Mouse (Mus musculus) heart, embryonic 14.5 days (tissue): ENCODE data around the gene Hfe2. TPM values are rescaled to one million over a fixed set of nuclear protein-coding genes. Genes with fewer than 3 reads are reported as not detected.
A peak's percentile ranks its signal among the peaks of the same experiment; 100 is the strongest.
"Not testable (repeated sequence)": the region's sequence is repeated elsewhere in the genome, so short reads cannot be mapped to it uniquely, and the experiment has no call there.

ENCODE experiments used
- ATAC-seq: fragments of 200-750 bp; cut with Nextera tagmentation; 2 replicates; pipeline ENCODE4 v1.8.0; 2017; ENCODE audit warnings: low read depth, moderate TSS enrichment; ENCODE audit not compliant: insufficient number of reproducible peaks, insufficient read depth, low FRiP score
- H3K27ac ChIP-seq, 2 experiments: fragments of 200-500 bp in 1 of 2; fragments of 300-500 bp in 1 of 2; sonication (generic) in 1 of 2; replicated peaks in 1 of 2; 2 replicates each; pipeline ENCODE4 v1.5.1; 2012 to 2014; ENCODE audit warnings: low read depth in 2 of 2, low read length in 2 of 2, control low read depth in 1 of 2, mild to moderate bottlenecking in 1 of 2, mixed read lengths in 1 of 2; ENCODE audit not compliant: control insufficient read depth in 1 of 2, insufficient read depth in 1 of 2
- H3K27me3 ChIP-seq: fragments of 300-500 bp; sonication (generic); 2 replicates; pipeline ENCODE4 v1.6.1; 2014; ENCODE audit warnings: mild to moderate bottlenecking, low read length, control low read depth; ENCODE audit not compliant: control insufficient read depth, insufficient read depth
- H3K36me3 ChIP-seq: fragments of 300-500 bp; sonication (generic); 2 replicates; pipeline ENCODE4 v1.6.1; 2014; ENCODE audit warnings: mild to moderate bottlenecking, control low read depth, low read length, mixed read lengths; ENCODE audit not compliant: control insufficient read depth, insufficient read depth
- H3K4me1 ChIP-seq, 2 experiments: fragments of 200-500 bp in 1 of 2; fragments of 300-500 bp in 1 of 2; sonication (generic) in 1 of 2; 2 replicates each; pipeline ENCODE4 v1.6.1; 2012 to 2014; ENCODE audit warnings: low read length in 2 of 2, control low read depth in 1 of 2, mixed read lengths in 1 of 2; ENCODE audit not compliant: control insufficient read depth in 2 of 2, insufficient read depth in 2 of 2
- H3K4me2 ChIP-seq: fragments of 300-500 bp; sonication (generic); 2 replicates; pipeline ENCODE4 v1.6.1; 2014; ENCODE audit warnings: mild to moderate bottlenecking, low read length
- H3K4me3 ChIP-seq, 2 experiments: fragments of 200-500 bp in 1 of 2; fragments of 300-500 bp in 1 of 2; sonication (generic) in 1 of 2; 2 replicates each; pipeline ENCODE4 v1.5.1; 2012 to 2014; ENCODE audit warnings: low read length in 2 of 2, mild to moderate bottlenecking in 2 of 2, control low read depth in 1 of 2, low read depth in 1 of 2, moderate library complexity in 1 of 2; ENCODE audit not compliant: control insufficient read depth in 1 of 2, insufficient read depth in 1 of 2
- H3K9ac ChIP-seq: fragments of 300-500 bp; sonication (generic); 2 replicates; pipeline ENCODE4 v1.6.1; 2014; ENCODE audit warnings: mild to moderate bottlenecking, low read length
- H3K9me3 ChIP-seq: fragments of 300-500 bp; sonication (generic); 2 replicates; pipeline ENCODE4 v1.6.1; 2016; ENCODE audit warnings: low read length, control low read depth; ENCODE audit not compliant: control insufficient read depth
- WGBS: fragments of 180-500 bp; shearing (Covaris S2); extraction: QIAGEN DNeasy Blood & Tissue Kit; methylation state at CpG from one replicate; pipeline ENCODE4 v1.1.7; 2014; 5-methylcytosine and 5-hydroxymethylcytosine counted together
- polyA plus RNA-seq: library from polyadenylated mRNA; unstranded; fragments of >200 nt; fragmentation: Nextera tagmentation; extraction: Ambion mirVana; gene quantifications from 2 replicates; pipeline ENCODE4 v1.2.1, GENCODE M21; 2014

The Hfe2 gene
- polyA plus RNA-seq, 1 experiment from 2014 or later: 11.7 TPM

- Histone ChIP-seq H3K4me3 (peak overlapping the region in 1 of 2 experiments; percentile 33; a peak in 2 of 4 replicates), H3K27ac (peak overlapping the region; percentile 78 to 92), H3K4me1 (peaks cover 4 to 18% of the 10 kb centered on the region in 2 experiments)
- H3K4me2 ChIP-seq, H3K9me3 ChIP-seq, H3K27me3 ChIP-seq, H3K9ac ChIP-seq, H3K36me3 ChIP-seq: not testable (repeated sequence)
- ATAC-seq: peak; percentile 56
- 0% methylated on average over 8 of the region's 31 CpGs for WGBS
Observed at GRCm38 (mm10) chr3:96488907-96489629, 35.9 kb upstream of the Hfe2 start.

- H3K9ac ChIP-seq, H3K4me2 ChIP-seq, H3K27me3 ChIP-seq, H3K36me3 ChIP-seq, H3K9me3 ChIP-seq, H3K4me3 ChIP-seq, ATAC-seq: not testable (repeated sequence)
- Histone ChIP-seq H3K4me1 (peaks cover 4 to 18% of the 10 kb centered on the region in 2 experiments), H3K27ac (peak overlapping the region; percentile 68 to 75; a peak in 3 of 4 replicates)
- WGBS: 30% methylated on average over 3 of the region's 8 CpGs
Observed at GRCm38 (mm10) chr3:96489636-96490035, 35.3 kb upstream of the Hfe2 start.

GRCm38 (mm10) chr3:96494456-96494855, 30.5 kb upstream of the Hfe2 start:
- WGBS: 96% methylated on average over 5 of the region's 11 CpGs
- H3K4me1 ChIP-seq, H3K27ac ChIP-seq: not testable (repeated sequence)

GRCm38 (mm10) chr3:96494912-96495311, 30.1 kb upstream of the Hfe2 start:
- no peak for ATAC-seq
- no peak overlapping the region for H3K27ac ChIP-seq
- H3K4me3 ChIP-seq: no peak overlapping the region
- H3K4me1 ChIP-seq: 0 out of 4 replicates have a peak, but pooled peaks cover 0 to 2% of the 10 kb centered on the region in 2 experiments
- no peak overlapping the region for H3K4me2 ChIP-seq
- 93% methylated on average over 3 of the region's 3 CpGs for WGBS
- no peaks in the 10 kb centered on the region for H3K9me3 ChIP-seq
- no peaks in the 10 kb centered on the region for H3K27me3 ChIP-seq
- H3K36me3 ChIP-seq: no peaks in the 10 kb centered on the region
- no peak overlapping the region for H3K9ac ChIP-seq

More at GRCm38 (mm10) chr3:96494456-96494855, 30.5 kb upstream of the Hfe2 start:
- not testable (repeated sequence) for H3K9ac ChIP-seq, H3K36me3 ChIP-seq, ATAC-seq, H3K4me3 ChIP-seq, H3K27me3 ChIP-seq, H3K9me3 ChIP-seq, H3K4me2 ChIP-seq

- Histone ChIP-seq H3K4me1 (0 out of 4 replicates have a peak, but pooled peaks cover 0 to 2% of the 10 kb centered on the region in 2 experiments), H3K27ac (no peak overlapping the region), H3K9me3 (no peaks in the 10 kb centered on the region), H3K4me3 (no peak overlapping the region), H3K36me3 (no peaks in the 10 kb centered on the region), H3K4me2 (no peak overlapping the region), H3K9ac (no peak overlapping the region), H3K27me3 (no peaks in the 10 kb centered on the region)
- WGBS: 94% methylated on average over 1 of the region's 1 CpGs
- no peak for ATAC-seq
Observed at GRCm38 (mm10) chr3:96495490-96496210, 29.3 kb upstream of the Hfe2 start.

GRCm38 (mm10) chr3:96496216-96496615, 28.8 kb upstream of the Hfe2 start:
- H3K9ac ChIP-seq: no peak overlapping the region
- H3K4me3 ChIP-seq: no peak overlapping the region
- no peaks in the 10 kb centered on the region for H3K27me3 ChIP-seq
- no peaks in the 10 kb centered on the region for H3K36me3 ChIP-seq
- H3K27ac ChIP-seq: no peak overlapping the region
- ATAC-seq: no peak
- 0 out of 4 replicates have a peak, but pooled peaks cover 0 to 2% of the 10 kb centered on the region in 2 experiments for H3K4me1 ChIP-seq
- no peaks in the 10 kb centered on the region for H3K9me3 ChIP-seq
- 52% methylated on average over 7 of the region's 7 CpGs for WGBS
- peak overlapping the region; percentile 83; the same call in 1 of the 2 replicates for H3K4me2 ChIP-seq

GRCm38 (mm10) chr3:96496620-96497275, 28.2 kb upstream of the Hfe2 start:
- Histone ChIP-seq H3K4me3 (peak overlapping the region; percentile 52 to 62), H3K9ac (peak overlapping the region; percentile 63), H3K4me2 (peak overlapping the region; percentile 83)
- not testable (repeated sequence) for H3K27ac ChIP-seq, H3K27me3 ChIP-seq, ATAC-seq, H3K36me3 ChIP-seq, H3K9me3 ChIP-seq, H3K4me1 ChIP-seq
- whole genome bisulfite sequencing: 20% methylated on average over 14 of the region's 14 CpGs
